Mouse (Mus musculus): ENCODE data around the gene Zkscan16. TPM values are rescaled to one million over a fixed set of nuclear protein-coding genes. Genes with fewer than 3 reads are reported as not detected.

The Zkscan16 gene
- polyA plus RNA-seq, 1 experiment from 2014 or later, result 0.99 TPM

- Histone ChIP-seq H3K4me1 (peaks cover 20% of the 10 kb centered on the region), H3K9ac (replicated peaks) (no peak overlapping the region), H3K4me2 (replicated peaks) (no peak overlapping the region), H3K4me3 (no peak overlapping the region), H3K27me3 (no peaks in the 10 kb centered on the region), H3K9me3 (no peaks in the 10 kb centered on the region), H3K27ac (replicated peaks) (no peak overlapping the region), H3K36me3 (no peaks in the 10 kb centered on the region)
- 82% methylated on average over 6 of the region's 6 CpGs for whole genome bisulfite sequencing
- no peak for ATAC-seq (replicated peaks)
These were observed 63.6 kb downstream of the Zkscan16 start for GRCm38 (mm10) chr4:59007016-59007415.

Other genes starting within 250 kb of the Zkscan16 start
- gene Olfr267, start 155.9 kb upstream of the Zkscan16 start, polyA plus RNA-seq (2015; fragmentation: Nextera tagmentation; extraction: Ambion mirVana), result 0.06 TPM in 1 of 2 replicates, not detected in the other
- 31.0 and 31.6 TPM in 2 replicates for gene Ecpas, start 30.9 kb upstream of the Zkscan16 start, polyA plus RNA-seq (2015; fragmentation: Nextera tagmentation; extraction: Ambion mirVana)
- gene Ptgr1, start 43.5 kb downstream of the Zkscan16 start, polyA plus RNA-seq (2015; fragmentation: Nextera tagmentation; extraction: Ambion mirVana), result 4.0 and 4.2 TPM in 2 replicates
- gene Dnajc25, start 51.4 kb downstream of the Zkscan16 start, polyA plus RNA-seq (2015; fragmentation: Nextera tagmentation; extraction: Ambion mirVana), result 3.3 and 5.1 TPM in 2 replicates
- gene Gm20503, start 59.6 kb downstream of the Zkscan16 start, polyA plus RNA-seq (2015; fragmentation: Nextera tagmentation; extraction: Ambion mirVana), result 3.6 and 5.9 TPM in 2 replicates
- gene Gng10, start 91.5 kb downstream of the Zkscan16 start, polyA plus RNA-seq (2015; fragmentation: Nextera tagmentation; extraction: Ambion mirVana), result 196 and 207 TPM in 2 replicates
- gene AI481877, start 195.4 kb downstream of the Zkscan16 start, polyA plus RNA-seq (2015; fragmentation: Nextera tagmentation; extraction: Ambion mirVana), result not detected in 2 replicates
- 14.2 and 15.7 TPM in 2 replicates for gene Ugcg, start 245.6 kb downstream of the Zkscan16 start, polyA plus RNA-seq (2015; fragmentation: Nextera tagmentation; extraction: Ambion mirVana)

All from forebrain, embryonic 15.5 days (tissue).